Mouse (Mus musculus): Measurements from ENCODE around the gene Sema5a. TPM values are rescaled to one million over a fixed set of nuclear protein-coding genes. Genes with fewer than 3 reads are reported as not detected.

The Sema5a gene
- polyA plus RNA-seq, 1 experiment from 2014 or later: 0.59 TPM

DNA sequence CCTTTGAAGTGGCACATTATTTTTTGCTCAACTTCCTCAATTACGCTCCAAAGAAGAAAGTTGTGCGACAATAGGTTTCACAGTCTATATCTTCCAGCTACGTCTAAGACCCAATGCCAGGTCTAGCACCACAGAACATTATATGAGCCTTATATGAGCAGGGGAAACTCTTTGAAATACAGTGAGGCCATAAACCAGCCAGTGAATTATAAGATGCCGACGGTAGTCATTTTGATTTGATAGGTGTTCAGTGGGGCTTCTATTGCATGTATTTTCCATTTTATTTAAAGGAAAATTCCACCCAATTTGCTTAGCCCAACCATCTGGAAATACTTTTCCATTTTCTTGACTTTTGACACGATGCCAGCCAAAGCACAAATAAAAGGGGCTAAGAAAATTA is 126.3 kb downstream of the Sema5a start:
- 61% methylated on average over 6 of the region's 6 CpGs for WGBS (ENCODE audit: insufficient replicate concordance)
- Histone ChIP-seq H3K27ac (replicated peaks) (no peak overlapping the region), H3K27me3 (no peaks in the 10 kb centered on the region), H3K4me1 (replicated peaks) (no peaks in the 10 kb centered on the region), H3K36me3 (replicated peaks) (no peaks in the 10 kb centered on the region), H3K4me3 (replicated peaks) (no peak overlapping the region), H3K9me3 (replicated peaks) (no peaks in the 10 kb centered on the region), H3K4me2 (no peak overlapping the region), H3K9ac (no peak overlapping the region)
- no peak for ATAC-seq (ENCODE audit: insufficient read depth)

DNA sequence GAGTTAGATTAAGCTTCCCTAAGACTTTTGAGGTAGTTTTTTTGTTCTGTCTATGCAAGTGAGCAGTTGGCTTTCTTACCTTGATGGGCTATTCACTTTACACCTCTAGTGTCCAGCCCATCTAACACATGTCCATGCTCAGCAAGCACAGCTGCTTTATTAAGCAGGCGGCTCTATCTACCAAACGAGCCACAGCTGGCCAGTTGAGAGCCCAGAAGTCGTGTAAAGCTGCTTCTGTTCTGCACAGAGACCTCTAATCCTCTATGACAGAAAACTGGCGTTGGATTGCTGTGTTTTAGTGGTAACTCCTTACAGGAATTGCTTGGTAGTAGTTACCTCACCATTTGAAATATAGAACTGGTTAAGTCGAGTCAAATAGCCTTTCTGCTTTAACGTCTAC is 126.8 kb downstream of the Sema5a start:
- no peaks in the 10 kb centered on the region for H3K4me1 ChIP-seq (replicated peaks)
- WGBS (ENCODE audit: insufficient replicate concordance): 51% methylated on average over 6 of the region's 6 CpGs
- no peak overlapping the region for H3K4me3 ChIP-seq (replicated peaks)
- H3K36me3 ChIP-seq (replicated peaks): no peaks in the 10 kb centered on the region
- no peaks in the 10 kb centered on the region for H3K27me3 ChIP-seq
- H3K27ac ChIP-seq (replicated peaks): no peak overlapping the region
- H3K9me3 ChIP-seq (replicated peaks): no peaks in the 10 kb centered on the region
- no peak overlapping the region for H3K4me2 ChIP-seq
- no peak overlapping the region for H3K9ac ChIP-seq
- ATAC-seq (ENCODE audit: insufficient read depth): no peak

DNA sequence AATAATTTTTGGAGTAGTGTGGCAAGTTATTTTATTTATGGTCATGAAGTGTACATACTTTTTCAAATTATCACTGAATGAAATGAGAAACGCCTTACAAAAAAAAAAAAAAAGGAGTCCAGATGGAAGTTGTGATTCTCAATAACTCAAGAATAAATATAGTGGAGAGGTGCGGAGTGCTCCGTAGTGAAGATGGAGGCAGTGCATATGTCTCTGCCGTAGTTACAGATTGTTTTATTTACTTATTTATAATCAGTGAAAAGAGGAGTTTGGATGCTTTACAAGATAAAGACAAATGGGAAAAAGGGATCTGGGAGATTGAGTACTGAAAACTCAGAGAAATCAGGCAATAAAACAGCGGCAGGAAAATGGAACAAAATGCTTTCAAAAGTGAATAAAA is 131.7 kb downstream of the Sema5a start:
- H3K9me3 ChIP-seq (replicated peaks): no peaks in the 10 kb centered on the region
- H3K27me3 ChIP-seq: no peaks in the 10 kb centered on the region
- no peak overlapping the region for H3K27ac ChIP-seq (replicated peaks)
- H3K4me2 ChIP-seq: no peak overlapping the region
- 74% methylated on average over 5 of the region's 5 CpGs for WGBS (ENCODE audit: insufficient replicate concordance)
- H3K4me3 ChIP-seq (replicated peaks): no peak overlapping the region
- no peak overlapping the region for H3K9ac ChIP-seq
- ATAC-seq (ENCODE audit: insufficient read depth): no peak
- no peaks in the 10 kb centered on the region for H3K4me1 ChIP-seq (replicated peaks)
- no peaks in the 10 kb centered on the region for H3K36me3 ChIP-seq (replicated peaks)

DNA sequence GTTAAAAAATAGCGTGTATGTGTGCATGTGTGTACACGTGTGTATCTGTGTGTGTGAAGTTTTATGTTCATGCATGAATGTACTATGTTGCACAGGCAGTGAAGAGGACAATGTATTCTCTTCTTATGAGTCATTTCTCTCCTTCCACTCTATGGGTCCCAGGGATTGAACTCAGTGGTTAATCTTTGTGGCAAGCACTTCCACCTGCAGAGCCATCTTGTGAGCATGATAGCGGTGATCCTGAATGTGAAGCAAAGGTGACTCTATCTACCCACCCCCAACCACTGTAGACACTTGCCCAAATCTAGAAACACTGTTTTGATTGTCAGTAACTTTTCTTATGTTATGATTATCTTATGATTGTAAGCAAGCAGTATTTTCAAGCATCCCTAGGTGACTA is 133.2 kb downstream of the Sema5a start:
- no peak for ATAC-seq (ENCODE audit: insufficient read depth)
- no peak overlapping the region for H3K4me3 ChIP-seq (replicated peaks)

GRCm38 (mm10) chr15:32380311-32380710 is 135.7 kb downstream of the Sema5a start:
- Histone ChIP-seq H3K9ac (no peak overlapping the region), H3K27me3 (no peaks in the 10 kb centered on the region), H3K4me1 (replicated peaks) (no peaks in the 10 kb centered on the region), H3K9me3 (replicated peaks) (no peaks in the 10 kb centered on the region), H3K4me3 (replicated peaks) (no peak overlapping the region), H3K36me3 (replicated peaks) (no peaks in the 10 kb centered on the region), H3K27ac (replicated peaks) (no peak overlapping the region), H3K4me2 (no peak overlapping the region)
- no peak for ATAC-seq (ENCODE audit: insufficient read depth)
- WGBS (ENCODE audit: insufficient replicate concordance): 65% methylated on average over 3 of the region's 3 CpGs

More for the DNA sequence above, 133.2 kb downstream of the Sema5a start:
- Histone ChIP-seq H3K4me1 (replicated peaks) (no peaks in the 10 kb centered on the region), H3K4me2 (no peak overlapping the region), H3K9me3 (replicated peaks) (no peaks in the 10 kb centered on the region), H3K27ac (replicated peaks) (no peak overlapping the region), H3K36me3 (replicated peaks) (no peaks in the 10 kb centered on the region), H3K9ac (no peak overlapping the region), H3K27me3 (no peaks in the 10 kb centered on the region)
- WGBS (ENCODE audit: insufficient replicate concordance): 67% methylated on average over 3 of the region's 3 CpGs

DNA sequence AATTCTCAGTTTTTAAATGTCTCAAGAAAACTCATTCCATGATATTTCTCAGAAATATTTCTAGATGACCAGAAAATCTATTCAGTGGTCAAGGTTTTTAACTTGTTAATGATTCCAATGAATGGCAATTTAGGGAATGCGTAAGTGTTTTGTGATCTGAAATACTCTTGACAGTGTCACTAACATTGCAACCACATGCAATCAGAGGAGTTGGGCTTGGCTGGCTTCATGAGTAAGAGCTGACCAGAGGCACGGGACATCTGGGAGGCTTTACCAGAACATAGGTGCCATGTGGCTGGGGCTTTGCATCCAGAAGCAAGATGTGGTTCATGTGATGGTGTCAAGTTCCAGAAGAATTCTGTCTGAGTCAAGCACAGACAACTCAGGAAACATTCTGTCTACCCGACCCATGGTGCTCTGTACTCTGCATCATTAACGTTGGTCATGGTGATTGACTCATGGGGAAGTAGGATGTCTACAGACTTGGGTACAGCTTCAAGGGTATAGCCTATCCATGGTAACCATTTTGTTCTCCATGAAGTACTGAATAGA is 138.4 kb downstream of the Sema5a start:
- Histone ChIP-seq H3K27me3 (no peaks in the 10 kb centered on the region), H3K4me1 (replicated peaks) (no peaks in the 10 kb centered on the region), H3K9me3 (replicated peaks) (no peaks in the 10 kb centered on the region), H3K4me3 (replicated peaks) (no peak overlapping the region), H3K36me3 (replicated peaks) (no peaks in the 10 kb centered on the region), H3K27ac (replicated peaks) (no peak overlapping the region), H3K4me2 (no peak overlapping the region), H3K9ac (no peak overlapping the region)
- ATAC-seq (ENCODE audit: insufficient read depth): no peak
- 55% methylated on average over 4 of the region's 4 CpGs for WGBS (ENCODE audit: insufficient replicate concordance)

- Histone ChIP-seq H3K27ac (replicated peaks) (no peak overlapping the region), H3K9ac (no peak overlapping the region), H3K36me3 (replicated peaks) (no peaks in the 10 kb centered on the region), H3K9me3 (replicated peaks) (no peaks in the 10 kb centered on the region), H3K27me3 (no peaks in the 10 kb centered on the region), H3K4me3 (replicated peaks) (no peak overlapping the region), H3K4me2 (no peak overlapping the region), H3K4me1 (replicated peaks) (no peaks in the 10 kb centered on the region)
- no peak for ATAC-seq (ENCODE audit: insufficient read depth)
- WGBS (ENCODE audit: insufficient replicate concordance): 71% methylated on average over 3 of the region's 3 CpGs
Observed at GRCm38 (mm10) chr15:32396241-32396890, 151.8 kb downstream of the Sema5a start.

DNA sequence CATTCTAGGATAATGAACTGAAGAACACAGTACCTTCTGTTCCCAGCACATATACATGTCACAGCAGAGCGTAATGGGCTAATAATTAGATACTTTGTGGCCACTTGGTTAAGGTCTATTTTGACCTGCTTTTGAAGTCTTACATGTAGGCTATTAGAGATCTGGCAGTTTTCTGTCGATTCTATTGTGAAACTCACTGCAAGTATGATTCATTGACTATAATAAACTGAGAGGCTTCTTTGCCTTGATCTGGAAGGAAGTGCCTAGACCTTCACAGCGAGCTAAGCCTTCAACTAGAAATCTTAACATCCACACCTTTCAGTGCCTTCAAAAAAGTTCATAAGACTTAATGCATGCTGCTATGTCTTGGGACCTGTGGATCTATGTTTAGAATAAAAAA is 152.5 kb downstream of the Sema5a start:
- no peak overlapping the region for H3K27ac ChIP-seq (replicated peaks)
- no peaks in the 10 kb centered on the region for H3K4me1 ChIP-seq (replicated peaks)
- whole genome bisulfite sequencing (ENCODE audit: insufficient replicate concordance): 51% methylated on average over 3 of the region's 3 CpGs
- no peak overlapping the region for H3K4me2 ChIP-seq
- no peaks in the 10 kb centered on the region for H3K27me3 ChIP-seq
- H3K36me3 ChIP-seq (replicated peaks): no peaks in the 10 kb centered on the region
- no peaks in the 10 kb centered on the region for H3K9me3 ChIP-seq (replicated peaks)
- no peak for ATAC-seq (ENCODE audit: insufficient read depth)
- no peak overlapping the region for H3K4me3 ChIP-seq (replicated peaks)
- H3K9ac ChIP-seq: no peak overlapping the region

DNA sequence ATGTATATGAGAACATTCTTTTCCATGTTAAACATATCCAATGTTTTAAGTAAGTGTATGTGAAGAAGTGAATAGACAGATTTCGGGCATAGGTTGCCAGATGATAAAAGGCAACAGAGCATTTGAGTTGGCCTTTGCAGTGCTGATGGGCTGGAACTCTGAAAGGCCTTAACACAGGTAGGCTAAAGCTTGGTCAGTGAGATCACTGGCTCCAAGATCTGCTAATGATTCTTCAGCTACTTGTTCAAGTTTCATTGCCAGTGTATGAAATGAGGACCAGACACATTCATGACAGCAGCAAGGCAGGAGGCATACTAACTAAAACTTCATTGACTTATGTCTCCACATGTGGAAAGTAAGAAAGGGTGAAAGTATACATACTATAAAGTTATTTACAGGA is 154.1 kb downstream of the Sema5a start:
- 46% methylated on average over 1 of the region's 1 CpGs for WGBS (ENCODE audit: insufficient replicate concordance)
- H3K9me3 ChIP-seq (replicated peaks): no peaks in the 10 kb centered on the region
- ATAC-seq (ENCODE audit: insufficient read depth): no peak
- H3K27ac ChIP-seq (replicated peaks): no peak overlapping the region
- H3K27me3 ChIP-seq: no peaks in the 10 kb centered on the region
- H3K4me3 ChIP-seq (replicated peaks): no peak overlapping the region
- no peaks in the 10 kb centered on the region for H3K4me1 ChIP-seq (replicated peaks)
- no peak overlapping the region for H3K4me2 ChIP-seq
- no peaks in the 10 kb centered on the region for H3K36me3 ChIP-seq (replicated peaks)
- H3K9ac ChIP-seq: no peak overlapping the region

GRCm38 (mm10) chr15:32401909-32402527 is 157.4 kb downstream of the Sema5a start:
- no peak overlapping the region for H3K4me3 ChIP-seq (replicated peaks)
- H3K27ac ChIP-seq (replicated peaks): no peak overlapping the region
- H3K9ac ChIP-seq: no peak overlapping the region
- H3K27me3 ChIP-seq: no peaks in the 10 kb centered on the region
- no peak for ATAC-seq (ENCODE audit: insufficient read depth)
- H3K36me3 ChIP-seq (replicated peaks): no peaks in the 10 kb centered on the region
- no peaks in the 10 kb centered on the region for H3K4me1 ChIP-seq (replicated peaks)
- H3K4me2 ChIP-seq: no peak overlapping the region
- no peaks in the 10 kb centered on the region for H3K9me3 ChIP-seq (replicated peaks)
- 58% methylated on average over 5 of the region's 5 CpGs for WGBS (ENCODE audit: insufficient replicate concordance)

DNA sequence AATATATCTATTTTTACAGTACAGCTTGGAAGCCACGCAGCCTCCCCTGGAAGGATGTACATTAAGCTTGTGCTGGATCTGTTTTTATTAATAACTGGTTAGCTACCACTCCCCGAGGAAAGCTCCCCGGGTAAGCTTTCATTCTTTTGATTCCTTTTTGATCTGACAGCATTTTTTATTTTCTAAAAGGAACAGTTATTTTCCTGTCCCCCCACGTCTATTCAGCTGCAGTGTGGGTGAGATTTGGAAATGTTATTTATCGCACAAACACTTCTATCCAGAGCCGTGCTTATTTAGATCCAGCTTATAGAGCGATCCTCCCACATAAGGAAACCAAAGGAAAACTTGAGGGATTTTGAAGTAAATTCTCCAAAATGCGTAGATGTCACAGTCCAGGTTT is 158.7 kb downstream of the Sema5a start:
- no peak overlapping the region for H3K27ac ChIP-seq (replicated peaks)
- no peak overlapping the region for H3K4me2 ChIP-seq
- no peak overlapping the region for H3K4me3 ChIP-seq (replicated peaks)
- no peaks in the 10 kb centered on the region for H3K27me3 ChIP-seq
- no peaks in the 10 kb centered on the region for H3K36me3 ChIP-seq (replicated peaks)
- H3K9ac ChIP-seq: no peak overlapping the region
- no peaks in the 10 kb centered on the region for H3K9me3 ChIP-seq (replicated peaks)
- WGBS (ENCODE audit: insufficient replicate concordance): 62% methylated on average over 8 of the region's 8 CpGs
- no peak for ATAC-seq (ENCODE audit: insufficient read depth)
- H3K4me1 ChIP-seq (replicated peaks): no peaks in the 10 kb centered on the region

DNA sequence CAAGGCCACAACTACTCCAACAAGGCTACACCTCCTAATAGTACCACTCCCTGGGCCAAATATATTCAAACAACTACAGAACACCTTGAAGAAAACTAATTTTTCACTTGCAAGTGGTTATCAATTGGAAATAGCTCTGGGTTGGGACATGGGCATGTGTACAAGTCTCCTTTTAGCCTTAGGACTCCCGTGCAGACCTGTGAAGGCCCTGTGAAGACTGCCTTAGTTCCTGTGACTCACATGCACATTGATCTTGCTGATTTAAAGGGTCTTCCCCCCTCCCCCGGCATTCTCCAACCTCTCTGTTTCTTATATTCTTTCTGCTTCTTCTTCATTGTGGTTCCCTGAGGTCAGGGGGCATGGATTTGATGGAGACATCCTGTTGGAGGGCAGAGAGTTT is 161.8 kb downstream of the Sema5a start:
- Histone ChIP-seq H3K36me3 (replicated peaks) (no peaks in the 10 kb centered on the region), H3K4me3 (replicated peaks) (no peak overlapping the region), H3K9me3 (replicated peaks) (no peaks in the 10 kb centered on the region), H3K4me2 (no peak overlapping the region), H3K4me1 (replicated peaks) (no peaks in the 10 kb centered on the region), H3K9ac (no peak overlapping the region), H3K27ac (replicated peaks) (no peak overlapping the region), H3K27me3 (no peaks in the 10 kb centered on the region)
- no peak for ATAC-seq (ENCODE audit: insufficient read depth)
- 44% methylated on average over 2 of the region's 2 CpGs for WGBS (ENCODE audit: insufficient replicate concordance)
